In the genomic region with DNA sequence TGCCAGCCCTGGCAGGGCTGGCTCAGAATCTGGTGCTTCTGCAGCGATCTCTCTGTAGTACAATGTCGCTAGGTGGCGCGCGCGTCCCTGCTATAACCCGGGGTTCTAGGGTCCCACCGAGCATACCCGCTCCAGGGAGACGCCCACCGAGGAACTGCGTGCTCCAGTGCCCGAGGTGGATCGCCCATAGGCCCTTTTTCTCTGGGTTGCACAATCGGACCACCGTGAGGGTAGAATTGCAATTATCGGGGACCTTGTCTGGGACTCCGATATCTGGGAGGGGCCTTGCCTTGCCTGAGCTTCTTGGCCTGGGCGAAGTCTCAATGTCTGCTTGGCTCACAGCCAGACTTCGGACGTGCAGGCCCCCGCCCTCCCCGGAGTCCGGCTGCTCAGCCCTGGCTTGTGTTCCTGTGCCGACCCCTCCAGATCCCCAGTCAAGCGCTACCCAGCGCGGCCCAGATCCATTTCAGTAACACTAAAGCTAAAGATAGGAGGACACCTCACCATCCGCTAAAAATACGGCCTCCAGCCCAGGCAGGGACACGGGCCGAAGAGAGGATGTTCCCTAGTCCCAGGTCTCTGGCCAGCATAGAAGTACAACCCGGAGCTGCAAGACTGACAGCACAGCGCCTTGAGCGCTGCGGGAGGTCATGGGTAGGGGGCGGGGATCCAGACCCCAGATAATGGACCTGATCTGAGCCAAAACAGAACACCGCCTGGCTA, we compare ENCODE assay signal across 7 mouse cellular contexts. TPM values are rescaled to one million over a fixed set of nuclear protein-coding genes. Genes with fewer than 3 reads are reported as not detected.
DNase-seq lines count a peak whose midpoint lies in the region; ATAC-seq lines count a peak whose summit lies in the region.

No protein-coding gene starts in this region.

- peaks cover 37% of the 10 kb centered on the region for H3K4me1 ChIP-seq in intestine, embryonic 16.5 days (ENCODE audit: control insufficient read depth, insufficient read depth, low read length)
- H3K4me1 ChIP-seq in midbrain, embryonic 11.5 days (ENCODE audit: control insufficient read depth, insufficient read depth, low read length): peaks cover 5% of the 10 kb centered on the region; the same call in 1 of the 2 replicates

- H3K27me3 ChIP-seq in intestine, embryonic 16.5 days (replicated peaks; ENCODE audit: control insufficient read depth, insufficient read depth, low read length): no peaks in the 10 kb centered on the region
- H3K27me3 ChIP-seq in midbrain, embryonic 11.5 days (ENCODE audit: control insufficient read depth, insufficient read depth, low read length): no peaks in the 10 kb centered on the region; the same call in 1 of the 2 replicates

- H3K27ac ChIP-seq in intestine, embryonic 16.5 days (ENCODE audit: low read length): peak overlapping the region; percentile 95
- H3K27ac ChIP-seq in midbrain, embryonic 11.5 days (ENCODE audit: low read depth, low read length): no peak overlapping the region

- ATAC-seq in intestine, embryonic 16.5 days: peak; percentile 77
- peak; percentile 82 for ATAC-seq in midbrain, embryonic 11.5 days (ENCODE audit: low FRiP score)

- WGBS in intestine, embryonic 16.5 days: under 1% methylated on average over 38 of the region's 38 CpGs
- under 1% methylated on average over 38 of the region's 38 CpGs for WGBS in midbrain, embryonic 11.5 days

- peak overlapping the region; percentile 95 for H3K4me2 ChIP-seq in intestine, embryonic 16.5 days (ENCODE audit: low read depth, low read length)
- peak overlapping the region; percentile 92 for H3K4me2 ChIP-seq in midbrain, embryonic 11.5 days

- peak overlapping the region; percentile 75 for H3K9ac ChIP-seq in intestine, embryonic 16.5 days (ENCODE audit: low read depth, low read length)
- H3K9ac ChIP-seq in midbrain, embryonic 11.5 days (ENCODE audit: low read length): peak overlapping the region; percentile 52

- H3K9me3 ChIP-seq in intestine, embryonic 16.5 days (ENCODE audit: control insufficient read depth, low read length): no peaks in the 10 kb centered on the region
- no peaks in the 10 kb centered on the region for H3K9me3 ChIP-seq in midbrain, embryonic 11.5 days (ENCODE audit: control insufficient read depth, low read length)

- 0 out of 2 replicates have a peak, but pooled peaks cover 3% of the 10 kb centered on the region for H3K36me3 ChIP-seq in intestine, embryonic 16.5 days (ENCODE audit: control insufficient read depth, insufficient read depth, low read length)
- no peaks in the 10 kb centered on the region for H3K36me3 ChIP-seq in midbrain, embryonic 11.5 days (ENCODE audit: control insufficient read depth, insufficient read depth, low read length)

- H3K4me3 ChIP-seq in intestine, embryonic 16.5 days (ENCODE audit: low read length): peak overlapping the region; percentile 71
- H3K4me3 ChIP-seq in midbrain, embryonic 11.5 days (ENCODE audit: low read depth, low read length): peak overlapping the region; percentile 43

- peak; percentile 93 for DNase-seq in adrenal gland, postnatal 10 days
- peak; percentile 89 for DNase-seq in embryo, embryonic 9.5 days (ENCODE audit: extremely low spot score)
- DNase-seq in gastrocnemius, postnatal 4 days (ENCODE audit: low spot score in 2 of 2): peak; percentile 87 to 97
- DNase-seq in left cerebral cortex, postnatal 4 days: peak; percentile 98
- DNase-seq in midbrain, embryonic 11.5 days (ENCODE audit: low spot score, missing footprints): peak; percentile 99
- DNase-seq in skeletal muscle tissue, adult 2 months (ENCODE audit: low read depth, low spot score): peak; percentile 90

- intact Hi-C loops in left cerebral cortex, postnatal 4 days (cut with DNase I): loop anchor here (5.0 kb wide), 1 partner anchor 33 kb away; no protein-coding TSS in a partner anchor

RNA-seq across cellular contexts. Expression of a gene that starts 0.5 kb away (rescaled TPM):
- total RNA-seq in adrenal gland, postnatal 10 days (2021): 10 to 100 TPM; 10.8 to 11.2 TPM
- total RNA-seq in gastrocnemius, postnatal 4 days (2021): 10 to 100 TPM; 23.1 to 27.4 TPM
- 14.7 and 15.1 TPM in 2 replicates for polyA plus RNA-seq in intestine, embryonic 16.5 days (2015; fragmentation: Nextera tagmentation; extraction: Ambion mirVana)
- 10 to 100 TPM; 11.2 to 14.2 TPM for total RNA-seq in left cerebral cortex, postnatal 4 days (2021)
- polyA plus RNA-seq in midbrain, embryonic 11.5 days (2014; fragmentation: Nextera tagmentation; extraction: Ambion mirVana): 2.2 and 2.5 TPM in 2 replicates

RNA-seq across cellular contexts. Expression of a gene that starts 11.3 kb away (rescaled TPM):
- 100 to 1,000 TPM; 105 to 119 TPM for total RNA-seq in adrenal gland, postnatal 10 days (2021)
- total RNA-seq in gastrocnemius, postnatal 4 days (2021): 100 to 1,000 TPM in 1 of 2 experiments, 10 to 100 TPM in 1; 97.8 to 121 TPM
- 109 and 119 TPM in 2 replicates for polyA plus RNA-seq in intestine, embryonic 16.5 days (2015; fragmentation: Nextera tagmentation; extraction: Ambion mirVana)
- total RNA-seq in left cerebral cortex, postnatal 4 days (2021): 10 to 100 TPM; 76.1 to 84.1 TPM
- polyA plus RNA-seq in midbrain, embryonic 11.5 days (2014; fragmentation: Nextera tagmentation; extraction: Ambion mirVana): 200 and 203 TPM in 2 replicates

RNA-seq across cellular contexts. Expression of a gene that starts 30.2 kb away (rescaled TPM):
- 1 to 10 TPM; 1.6 to 1.9 TPM for total RNA-seq in adrenal gland, postnatal 10 days (2021)
- 1 to 10 TPM; 1.5 to 2.6 TPM for total RNA-seq in gastrocnemius, postnatal 4 days (2021)
- 1.5 and 1.7 TPM in 2 replicates for polyA plus RNA-seq in intestine, embryonic 16.5 days (2015; fragmentation: Nextera tagmentation; extraction: Ambion mirVana)
- total RNA-seq in left cerebral cortex, postnatal 4 days (2021): 10 to 100 TPM; 10.2 to 11.7 TPM
- polyA plus RNA-seq in midbrain, embryonic 11.5 days (2014; fragmentation: Nextera tagmentation; extraction: Ambion mirVana): 7.3 and 8.3 TPM in 2 replicates

RNA-seq across cellular contexts. Expression of a gene that starts 39.9 kb away (rescaled TPM):
- 10 to 100 TPM; 21.3 to 28.0 TPM for total RNA-seq in adrenal gland, postnatal 10 days (2021)
- total RNA-seq in gastrocnemius, postnatal 4 days (2021): 10 to 100 TPM; 24.6 to 28.6 TPM
- 58.4 and 61.7 TPM in 2 replicates for polyA plus RNA-seq in intestine, embryonic 16.5 days (2015; fragmentation: Nextera tagmentation; extraction: Ambion mirVana)
- 10 to 100 TPM; 14.3 to 16.4 TPM for total RNA-seq in left cerebral cortex, postnatal 4 days (2021)
- polyA plus RNA-seq in midbrain, embryonic 11.5 days (2014; fragmentation: Nextera tagmentation; extraction: Ambion mirVana): 74.4 and 82.7 TPM in 2 replicates

RNA-seq across cellular contexts. Expression of a gene that starts 46.5 kb away (rescaled TPM):
- 10 to 100 TPM; 13.4 to 14.2 TPM for total RNA-seq in adrenal gland, postnatal 10 days (2021)
- 1 to 10 TPM; 3.7 to 3.8 TPM for total RNA-seq in gastrocnemius, postnatal 4 days (2021)
- 3.4 and 4.1 TPM in 2 replicates for polyA plus RNA-seq in intestine, embryonic 16.5 days (2015; fragmentation: Nextera tagmentation; extraction: Ambion mirVana)
- 1 to 10 TPM; 1.4 to 2.0 TPM for total RNA-seq in left cerebral cortex, postnatal 4 days (2021)
- 1.1 and 1.8 TPM in 2 replicates for polyA plus RNA-seq in midbrain, embryonic 11.5 days (2014; fragmentation: Nextera tagmentation; extraction: Ambion mirVana)
